In the genomic region with DNA sequence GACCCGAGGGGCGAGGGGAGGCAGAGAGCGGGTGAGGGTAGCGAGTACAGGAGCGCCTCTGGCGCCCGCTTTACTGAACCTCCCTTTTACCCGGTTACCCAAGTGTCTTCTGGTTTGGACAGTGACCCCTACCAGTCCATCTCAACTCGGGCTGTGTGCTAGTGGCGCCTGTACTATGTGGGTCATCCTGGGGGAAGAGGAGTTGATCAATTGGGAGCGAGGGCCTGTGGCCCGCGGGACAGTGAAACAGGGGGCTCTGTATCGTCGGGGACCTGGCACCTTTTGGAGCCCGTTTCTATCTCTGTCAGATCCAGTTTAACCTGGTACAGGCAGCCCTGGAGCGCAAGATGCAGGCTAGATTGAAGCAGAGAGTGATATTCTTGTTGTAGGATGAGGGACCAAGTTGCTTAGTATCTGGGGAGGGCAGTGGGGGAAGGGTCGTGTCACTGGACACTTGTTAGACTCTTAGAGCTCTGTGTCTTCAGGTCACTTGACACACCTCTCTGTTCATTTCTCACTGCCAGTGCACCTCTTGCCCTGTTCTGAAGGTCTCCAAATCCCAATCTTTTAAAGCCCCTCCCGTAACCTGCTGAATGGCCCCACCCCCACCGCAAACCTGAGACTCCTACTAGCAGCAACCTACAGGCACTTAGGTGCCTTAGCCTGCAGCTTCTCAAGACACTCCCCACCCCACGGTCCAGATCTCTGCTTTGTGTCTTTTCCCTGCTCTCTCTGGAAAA, we compare ENCODE assay signal across 8 mouse cellular contexts. TPM values are rescaled to one million over a fixed set of nuclear protein-coding genes. Genes with fewer than 3 reads are reported as not detected.
DNase-seq lines count a peak whose midpoint lies in the region; ATAC-seq and TF ChIP-seq lines count a peak whose summit lies in the region.

No protein-coding gene starts in this region.

- TF ChIP-seq POLR2A in thymus, adult 2 months (IDR thresholded peaks at IDR 0.05; ENCODE audit: control insufficient read depth, extremely low read depth, insufficient read depth, low read length, poor library complexity) = no peak

- 15% methylated on average over 21 of the region's 21 CpGs for WGBS in heart, embryonic 16.5 days
- 15% methylated on average over 21 of the region's 21 CpGs for WGBS in embryonic facial prominence, embryonic 12.5 days
- 23% methylated on average over 18 of the region's 21 CpGs for WGBS in neural tube, embryonic 11.5 days
- WGBS in thymus, adult 2 months = 4% methylated on average over 18 of the region's 21 CpGs

- TF ChIP-seq CTCF in thymus, adult 2 months (IDR thresholded peaks at IDR 0.05; ENCODE audit: borderline replicate concordance, control insufficient read depth, extremely low read depth, insufficient read depth, low read length, poor library complexity) = no peak

- no peaks in the 10 kb centered on the region for H3K36me3 ChIP-seq in heart, embryonic 16.5 days (ENCODE audit: control insufficient read depth, insufficient read depth)
- H3K36me3 ChIP-seq in embryonic facial prominence, embryonic 12.5 days = no peaks in the 10 kb centered on the region
- H3K36me3 ChIP-seq in neural tube, embryonic 11.5 days (ENCODE audit: control insufficient read depth, insufficient read depth, low read length) = no peaks in the 10 kb centered on the region
- H3K36me3 ChIP-seq in thymus, adult 2 months (ENCODE audit: control insufficient read depth, insufficient read depth, low read length) = no peaks in the 10 kb centered on the region

- no peak for DNase-seq in heart, postnatal 36 days
- peak; percentile 2 for DNase-seq in R1 (ENCODE audit: low read depth, low spot score)
- peak; percentile 0 to 4 for DNase-seq in kidney, postnatal 4 days
- DNase-seq in neural tube, embryonic 11.5 days (ENCODE audit: low spot score) = no peak
- DNase-seq in thymus, adult 2 months = no peak
- no peak for DNase-seq in heart, postnatal 14 days

- no peak overlapping the region for H3K27ac ChIP-seq in heart, embryonic 16.5 days (ENCODE audit: low read length)
- H3K27ac ChIP-seq in embryonic facial prominence, embryonic 12.5 days = 0 out of 2 replicates have a peak overlapping the region, but pooled peaks have one; percentile 6
- H3K27ac ChIP-seq in neural tube, embryonic 11.5 days (ENCODE audit: low read depth, low read length) = no peak overlapping the region
- H3K27ac ChIP-seq in thymus, adult 2 months (ENCODE audit: control insufficient read depth, insufficient read depth, low read length) = no peak overlapping the region

- no peaks in the 10 kb centered on the region for H3K9me3 ChIP-seq in heart, embryonic 16.5 days (replicated peaks; ENCODE audit: control insufficient read depth, low read length)
- no peaks in the 10 kb centered on the region for H3K9me3 ChIP-seq in embryonic facial prominence, embryonic 12.5 days
- H3K9me3 ChIP-seq in neural tube, embryonic 11.5 days (ENCODE audit: control insufficient read depth, low read length) = no peaks in the 10 kb centered on the region

- H3K27me3 ChIP-seq in heart, embryonic 16.5 days (ENCODE audit: control insufficient read depth, insufficient read depth, low read length) = peaks cover 2% of the 10 kb centered on the region; the same call in 1 of the 2 replicates
- H3K27me3 ChIP-seq in embryonic facial prominence, embryonic 12.5 days = peaks cover 37% of the 10 kb centered on the region
- H3K27me3 ChIP-seq in neural tube, embryonic 11.5 days (ENCODE audit: control insufficient read depth, insufficient read depth, low read length) = peaks cover 15% of the 10 kb centered on the region
- H3K27me3 ChIP-seq in thymus, adult 2 months (ENCODE audit: control insufficient read depth, insufficient read depth, low read length) = no peaks in the 10 kb centered on the region

- H3K4me1 ChIP-seq in heart, embryonic 16.5 days (ENCODE audit: control insufficient read depth, insufficient read depth, low read length) = no peaks in the 10 kb centered on the region
- no peaks in the 10 kb centered on the region for H3K4me1 ChIP-seq in embryonic facial prominence, embryonic 12.5 days
- no peaks in the 10 kb centered on the region for H3K4me1 ChIP-seq in neural tube, embryonic 11.5 days (ENCODE audit: control insufficient read depth, insufficient read depth, low read length)
- no peaks in the 10 kb centered on the region for H3K4me1 ChIP-seq in thymus, adult 2 months (replicated peaks; ENCODE audit: control insufficient read depth, insufficient read depth, low read length)

- peak overlapping the region; percentile 58 for H3K4me3 ChIP-seq in heart, embryonic 16.5 days (ENCODE audit: low read length)
- H3K4me3 ChIP-seq in embryonic facial prominence, embryonic 12.5 days = peak overlapping the region; percentile 42
- H3K4me3 ChIP-seq in neural tube, embryonic 11.5 days (ENCODE audit: low read depth, low read length) = peak overlapping the region; percentile 35
- no peak overlapping the region for H3K4me3 ChIP-seq in thymus, adult 2 months (ENCODE audit: control insufficient read depth, insufficient read depth, low read length)

- H3K4me2 ChIP-seq in heart, embryonic 16.5 days (ENCODE audit: low read depth, low read length) = peak overlapping the region; percentile 80
- H3K4me2 ChIP-seq in embryonic facial prominence, embryonic 12.5 days (replicated peaks) = peak overlapping the region; percentile 66
- peak overlapping the region; percentile 56 for H3K4me2 ChIP-seq in neural tube, embryonic 11.5 days (ENCODE audit: low read depth)

- intact Hi-C loops in heart, postnatal 36 days (cut with DNase I) = no loop called here
- intact Hi-C loops in heart, postnatal 14 days (cut with DNase I) = no loop called here

- peak overlapping the region; percentile 55 for H3K9ac ChIP-seq in heart, embryonic 16.5 days (ENCODE audit: low read length)
- H3K9ac ChIP-seq in embryonic facial prominence, embryonic 12.5 days = peak overlapping the region; percentile 33; the same call in 1 of the 2 replicates
- H3K9ac ChIP-seq in neural tube, embryonic 11.5 days (ENCODE audit: low read length) = peak overlapping the region; percentile 10; the same call in 1 of the 2 replicates

- ATAC-seq in heart, embryonic 16.5 days (replicated peaks; ENCODE audit: extremely low read depth, insufficient read depth, low FRiP score) = no peak
- ATAC-seq in embryonic facial prominence, embryonic 12.5 days (ENCODE audit: insufficient number of reproducible peaks, insufficient read depth, low FRiP score, low TSS enrichment) = peak; percentile 35; the same call in 1 of the 2 replicates
- ATAC-seq in neural tube, embryonic 11.5 days (ENCODE audit: insufficient read depth, low FRiP score, low TSS enrichment) = peak; percentile 31; the same call in 1 of the 2 replicates

RNA-seq across cellular contexts. Expression of a gene that starts 0.6 kb away (rescaled TPM):
- 0.27 and 0.45 TPM in 2 replicates for polyA plus RNA-seq in heart, embryonic 16.5 days (2015; fragmentation: Nextera tagmentation; extraction: Ambion mirVana)
- not detected for total RNA-seq in heart, postnatal 36 days (2021)
- 0.59 and 1.3 TPM in 2 replicates for polyA plus RNA-seq in embryonic facial prominence, embryonic 12.5 days (2016; fragmentation: Nextera tagmentation; extraction: Ambion mirVana)
- 0.08 TPM in 1 of 2 replicates, not detected in the other for polyA plus RNA-seq in neural tube, embryonic 11.5 days (2014; fragmentation: Nextera tagmentation; extraction: Ambion mirVana)
- polyA plus RNA-seq in thymus, adult 2 months (2012; rRNA removed) = not detected in 2 replicates
- total RNA-seq in heart, postnatal 14 days (2021) = not detected

RNA-seq across cellular contexts. Expression of a gene that starts 1.3 kb away (rescaled TPM):
- polyA plus RNA-seq in heart, embryonic 16.5 days (2015; fragmentation: Nextera tagmentation; extraction: Ambion mirVana) = 0.05 and 0.08 TPM in 2 replicates
- not detected for total RNA-seq in heart, postnatal 36 days (2021)
- polyA plus RNA-seq in embryonic facial prominence, embryonic 12.5 days (2016; fragmentation: Nextera tagmentation; extraction: Ambion mirVana) = 0.43 and 0.52 TPM in 2 replicates
- polyA plus RNA-seq in neural tube, embryonic 11.5 days (2014; fragmentation: Nextera tagmentation; extraction: Ambion mirVana) = 0.23 and 0.28 TPM in 2 replicates
- 0.03 TPM in 1 of 2 replicates, not detected in the other for polyA plus RNA-seq in thymus, adult 2 months (2012; rRNA removed)
- total RNA-seq in heart, postnatal 14 days (2021) = not detected

Comparison
In these comparisons a context has a peak if more than half of its experiments do, and no peak if none do; other contexts are left out.
1. DNase-seq: peak in R1 (single experiment) and kidney, postnatal 4 days (2 of 2); none in heart, postnatal 36 days (0 of 2), neural tube, embryonic 11.5 days (single experiment), thymus, adult 2 months (single experiment) and heart, postnatal 14 days (0 of 2).
2. Peak in every context shown above with its lines, with median percentiles within 50 percentile points of each other: H3K4me2 ChIP-seq and H3K9ac ChIP-seq.